Mouse (Mus musculus) gastrocnemius, adult 2 months (tissue): ENCODE data around the gene Adcy3. TPM values are rescaled to one million over a fixed set of nuclear protein-coding genes. Genes with fewer than 3 reads are reported as not detected.

Experiments
- DNase-seq: peaks from one replicate; pipeline ENCODE4 v3.0.0; 2022
- H3K27ac ChIP-seq: fragments of 200-600 bp; 2 replicates; pipeline ENCODE4 v1.8.1; 2022; ENCODE audit warnings: mild to moderate bottlenecking
- H3K4me3 ChIP-seq: fragments of 200-600 bp; 2 replicates; pipeline ENCODE4 v1.8.1; 2022; ENCODE audit warnings: mild to moderate bottlenecking, moderate library complexity
- CTCF ChIP-seq: fragments of 200-600 bp; IDR thresholded peaks from 2 replicates; pipeline ENCODE4 v1.8.1; 2022; ENCODE audit warnings: antibody characterized with exemption, mild to moderate bottlenecking, moderate library complexity
- intact Hi-C: fragments of 180-260 bp; cut with DNase I; formaldehyde crosslinking; loops from one replicate; pipeline ENCODE4 v1.15.1; 2025
- long read RNA-seq, 2 experiments: library from polyadenylated mRNA; stranded (forward); transcript quantifications; one replicate each; pipeline ENCODE4 v2.0.0; 2021
- total RNA-seq, 2 experiments: library from RNA; stranded (reverse); gene quantifications; 2 replicates each; pipeline ENCODE4 v1.2.3; 2021

Gene Adcy3
- total RNA-seq: 1 to 10 TPM; 1.0 to 2.0 TPM
- long read RNA-seq, experiment 1, full-length matches to known transcripts: 2 of 6 reads
- long read RNA-seq, experiment 1, partial matches to known transcripts: 0 of 6 reads
- long read RNA-seq, experiment 1, other reads (novel, unspliced or antisense): 4 of 6 reads
- long read RNA-seq, experiment 2, full-length matches to known transcripts: 1 of 1 reads
- long read RNA-seq, experiment 2, partial matches to known transcripts: 0 of 1 reads
- long read RNA-seq, experiment 2, other reads (novel, unspliced or antisense): 0 of 1 reads

DNA sequence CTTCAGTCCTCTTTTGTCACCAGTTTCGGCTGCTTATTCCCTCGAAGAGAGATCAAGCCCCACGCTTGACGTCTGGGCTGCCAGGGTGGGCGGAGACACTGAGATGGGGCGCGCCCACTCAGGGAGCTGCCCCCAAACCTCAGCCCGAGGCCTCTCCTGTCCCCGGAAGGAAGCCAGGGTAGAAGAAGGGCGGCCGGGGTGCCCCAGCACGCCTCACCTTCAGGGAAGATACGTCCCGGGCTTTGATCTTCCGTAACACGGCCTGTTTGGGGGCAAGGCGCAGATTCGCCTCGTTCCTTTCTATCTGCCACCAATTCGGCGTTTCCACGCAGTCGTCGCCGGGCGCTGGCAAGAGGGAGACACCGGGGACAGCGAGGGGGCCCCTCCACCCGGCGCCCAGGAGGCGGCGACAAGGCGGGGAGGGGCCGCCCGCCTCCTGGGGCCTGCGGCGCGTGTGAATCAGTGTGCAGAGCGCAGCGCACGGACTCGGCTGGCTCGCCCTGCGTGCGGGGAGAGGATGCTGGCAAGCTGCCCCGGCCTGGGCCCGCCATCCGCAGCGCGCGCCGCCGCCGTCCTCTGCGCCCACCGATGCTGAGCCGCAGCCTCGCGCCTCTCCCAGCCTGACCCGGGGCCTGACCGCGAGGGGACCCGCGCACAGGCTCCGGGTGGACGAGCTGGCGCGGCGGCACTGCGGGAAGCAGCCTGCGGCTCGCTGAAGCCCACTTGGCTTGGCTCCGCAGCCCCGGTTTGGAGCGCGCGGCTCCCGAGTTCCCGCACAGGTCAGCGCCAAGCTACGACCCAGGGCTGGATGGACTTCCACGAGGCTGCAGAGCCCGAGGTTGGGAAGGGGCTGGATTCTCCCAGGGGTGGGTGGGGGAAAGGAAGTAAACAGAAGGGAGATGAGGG, at the start of gene Adcy3:
TSS of gene Adcy3 (plus strand) at position 163 of the 906 bp plus-strand sequence.
- Histone ChIP-seq H3K4me3 (peak within 1 kb of the TSS; percentile 83), H3K27ac (peak within 1 kb of the TSS; percentile 69)
- intact Hi-C loops: no loop called here
- DNase-seq: peak; percentile 75
- TF ChIP-seq CTCF: no peak

- TF ChIP-seq CTCF: no peak
- no peak for DNase-seq
- intact Hi-C loops: loop anchor here (10.0 kb wide), 1 partner anchor 419 kb away; no protein-coding TSS in a partner anchor
- Histone ChIP-seq H3K27ac (peak overlapping the region; percentile 99), H3K4me3 (peak overlapping the region; percentile 90)
These were observed 49.5 kb upstream of the Adcy3 start for GRCm38 (mm10) chr12:4083441-4083840.

DNA sequence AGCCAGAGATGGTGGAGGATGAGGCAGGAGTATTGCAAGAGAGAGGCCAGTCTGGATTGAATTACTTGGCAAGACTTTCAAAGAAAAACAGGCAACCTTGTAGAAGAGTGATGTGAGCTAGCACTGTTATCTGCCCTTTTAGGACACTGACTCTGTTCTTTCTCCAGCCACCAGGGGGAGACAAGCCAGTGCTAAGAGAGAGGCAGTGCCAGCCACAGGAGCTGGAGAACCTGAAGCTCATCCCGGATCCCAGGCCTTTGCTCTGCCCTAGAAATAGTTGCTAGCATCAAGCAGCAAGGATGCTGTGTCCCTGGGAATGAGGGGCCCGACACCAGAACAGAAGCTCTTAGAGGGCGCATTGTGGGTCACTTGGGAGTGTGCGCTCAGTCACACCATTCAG, 25.5 kb upstream of the Adcy3 start:
- intact Hi-C loops: loop anchor here (5.0 kb wide), 2 partner anchors 100 to 440 kb away; no protein-coding TSS in a partner anchor
- H3K4me3 ChIP-seq: no peak overlapping the region
- DNase-seq: peak; percentile 78
- no peak overlapping the region for H3K27ac ChIP-seq
- TF ChIP-seq CTCF: peak; percentile 79

DNA sequence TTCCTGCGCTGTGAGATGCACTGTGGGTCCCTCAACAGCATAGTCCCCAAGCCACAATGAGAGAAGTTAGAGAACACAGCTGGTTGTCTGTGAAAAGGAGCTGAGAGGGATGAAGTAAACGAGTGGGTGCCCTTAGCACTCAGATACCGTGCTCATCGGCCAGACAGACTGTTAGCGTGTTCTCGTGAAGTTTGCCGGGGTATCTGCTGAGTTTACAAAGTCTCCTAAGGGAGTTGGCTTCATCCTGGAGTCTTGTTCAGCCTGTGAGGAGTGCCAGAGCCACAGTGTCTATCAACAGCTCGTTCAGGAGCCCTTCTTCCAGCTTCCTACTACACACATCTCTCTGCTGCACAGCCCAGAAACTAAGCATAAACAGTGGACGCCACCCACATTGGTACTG, 16.8 kb upstream of the Adcy3 start:
- DNase-seq: no peak
- TF ChIP-seq CTCF: no peak
- no peak overlapping the region for H3K27ac ChIP-seq
- intact Hi-C loops: no loop called here
- H3K4me3 ChIP-seq: no peak overlapping the region

DNA sequence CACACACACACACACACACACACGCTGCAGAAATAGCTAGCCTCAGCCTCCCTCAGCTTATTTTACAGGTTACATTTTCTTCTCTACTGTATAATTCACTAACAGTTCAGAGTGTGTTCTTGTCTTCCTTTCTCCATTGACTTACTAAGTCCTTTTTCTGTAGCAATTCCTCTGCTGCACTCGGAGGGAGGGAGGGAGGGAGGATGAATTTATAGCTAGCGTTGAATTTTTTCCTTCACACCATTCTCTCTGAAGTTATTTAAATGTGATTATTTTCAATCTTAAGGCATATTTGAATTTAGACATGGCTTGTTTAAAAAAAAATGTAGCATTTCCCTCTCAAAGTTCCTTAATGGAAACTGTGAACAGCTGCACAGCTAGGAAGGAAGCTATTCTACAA, 15.8 kb upstream of the Adcy3 start:
- no peak for DNase-seq
- no peak for TF ChIP-seq CTCF
- H3K27ac ChIP-seq: no peak overlapping the region
- intact Hi-C loops: no loop called here
- no peak overlapping the region for H3K4me3 ChIP-seq

- Histone ChIP-seq H3K27ac (no peak overlapping the region), H3K4me3 (no peak overlapping the region)
- TF ChIP-seq CTCF: no peak
- intact Hi-C loops: no loop called here
- DNase-seq: no peak
These were observed 15.3 kb upstream of the Adcy3 start for GRCm38 (mm10) chr12:4117579-4117978.

DNA sequence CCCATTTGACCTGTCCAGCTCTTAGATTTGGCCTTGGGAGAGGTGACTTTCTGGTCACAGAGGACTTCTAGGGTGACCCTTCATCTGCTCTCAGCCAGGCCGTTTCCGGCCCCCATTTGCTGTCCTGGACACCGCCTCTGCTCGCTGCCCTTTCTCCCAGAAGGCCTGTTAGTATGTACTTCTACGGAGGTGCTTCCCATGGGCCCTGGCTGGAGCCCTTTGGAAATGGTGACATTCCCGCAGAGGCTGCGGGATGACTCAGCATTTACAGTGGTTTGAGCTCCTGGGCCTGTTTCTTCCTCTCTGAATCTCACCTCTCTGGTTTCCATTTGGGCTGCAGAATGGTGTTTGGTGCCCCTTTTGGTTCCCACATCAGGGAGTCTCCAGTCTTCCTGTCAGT, 5.6 kb upstream of the Adcy3 start:
- Histone ChIP-seq H3K4me3 (no peak overlapping the region), H3K27ac (no peak overlapping the region)
- TF ChIP-seq CTCF: no peak
- intact Hi-C loops: no loop called here
- DNase-seq: peak; percentile 13

DNA sequence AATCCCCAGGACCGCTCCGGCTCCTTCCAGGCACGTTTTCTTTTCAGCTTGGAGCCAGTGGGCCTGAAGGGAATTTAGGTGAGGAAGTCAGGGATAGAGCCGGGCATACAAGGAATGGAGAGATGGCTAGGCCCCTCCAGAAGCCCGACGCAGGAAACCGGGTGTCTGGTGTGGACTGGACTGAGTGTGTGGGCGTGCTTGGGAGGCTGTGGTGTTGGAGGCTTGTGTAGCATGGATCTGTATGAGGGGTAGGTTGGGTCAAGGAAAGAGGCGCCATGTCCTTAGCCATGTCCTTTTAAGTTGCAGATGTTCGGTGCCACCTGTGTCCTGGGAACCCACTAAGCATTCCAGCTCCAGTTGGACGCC, 927 bp downstream of the Adcy3 start:
- intact Hi-C loops: no loop called here
- Histone ChIP-seq H3K4me3 (peak overlapping the region; percentile 83), H3K27ac (peak overlapping the region; percentile 69; the same call in 1 of the 2 replicates)
- TF ChIP-seq CTCF: no peak
- peak; percentile 16 for DNase-seq

GRCm38 (mm10) chr12:4143179-4143578, 10.3 kb downstream of the Adcy3 start:
- TF ChIP-seq CTCF: no peak
- H3K4me3 ChIP-seq: no peak overlapping the region
- no peak for DNase-seq
- H3K27ac ChIP-seq: no peak overlapping the region
- intact Hi-C loops: no loop called here

GRCm38 (mm10) chr12:4150936-4151335, 18.0 kb downstream of the Adcy3 start:
- H3K27ac ChIP-seq: peak overlapping the region; percentile 38; the same call in 1 of the 2 replicates
- intact Hi-C loops: no loop called here
- no peak for TF ChIP-seq CTCF
- peak; percentile 40 for DNase-seq
- no peak overlapping the region for H3K4me3 ChIP-seq

DNA sequence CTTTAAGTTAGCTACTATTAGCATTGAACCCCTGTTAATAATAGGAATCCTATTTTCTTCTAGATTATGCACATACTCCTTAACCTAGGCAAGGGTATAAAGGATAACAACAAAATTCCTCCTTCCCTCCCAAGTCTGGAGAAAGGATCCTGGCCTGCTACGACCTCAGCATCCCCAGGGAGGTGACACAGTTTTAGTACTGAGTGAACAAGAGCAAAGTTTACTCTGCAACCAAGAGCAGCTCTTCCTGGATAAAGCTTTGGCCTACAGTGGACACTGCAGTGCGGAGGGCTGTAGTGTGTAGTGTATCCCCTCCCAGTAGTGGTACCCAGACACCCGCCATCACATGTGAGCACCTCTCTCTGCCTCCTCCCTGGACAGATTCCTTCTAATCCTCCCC, 19.1 kb downstream of the Adcy3 start:
- TF ChIP-seq CTCF: no peak
- Histone ChIP-seq H3K4me3 (no peak overlapping the region), H3K27ac (no peak overlapping the region)
- DNase-seq: peak; percentile 52
- intact Hi-C loops: no loop called here

DNA sequence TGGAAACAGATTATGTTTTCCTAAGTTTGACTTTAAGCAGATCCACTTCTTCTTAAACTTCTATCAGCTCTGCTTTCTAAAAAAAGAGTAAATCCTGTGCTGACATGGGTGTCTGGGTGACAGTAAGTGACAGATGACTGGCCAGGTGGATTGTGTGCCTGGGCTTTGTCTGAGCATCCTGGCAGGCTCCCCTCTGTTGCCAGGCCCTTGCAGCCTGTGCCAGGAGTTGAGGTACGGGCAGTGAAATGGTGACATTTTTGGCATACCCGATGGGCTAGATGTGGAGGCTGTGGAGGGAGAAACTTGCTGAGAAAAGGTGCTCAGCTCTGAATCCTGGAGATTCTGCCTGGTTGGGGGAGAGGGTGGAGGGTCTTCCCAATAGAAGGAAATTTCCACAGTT, 24.6 kb downstream of the Adcy3 start:
- no peak for DNase-seq
- Histone ChIP-seq H3K4me3 (no peak overlapping the region), H3K27ac (peak overlapping the region; percentile 28; the same call in 1 of the 2 replicates)
- no peak for TF ChIP-seq CTCF
- intact Hi-C loops: no loop called here

GRCm38 (mm10) chr12:4158179-4158578, 25.3 kb downstream of the Adcy3 start:
- Histone ChIP-seq H3K4me3 (no peak overlapping the region), H3K27ac (no peak overlapping the region)
- intact Hi-C loops: no loop called here
- no peak for TF ChIP-seq CTCF
- no peak for DNase-seq
